Comparison of ENCODE assay signal across 9 mouse cellular contexts in the genomic region with DNA sequence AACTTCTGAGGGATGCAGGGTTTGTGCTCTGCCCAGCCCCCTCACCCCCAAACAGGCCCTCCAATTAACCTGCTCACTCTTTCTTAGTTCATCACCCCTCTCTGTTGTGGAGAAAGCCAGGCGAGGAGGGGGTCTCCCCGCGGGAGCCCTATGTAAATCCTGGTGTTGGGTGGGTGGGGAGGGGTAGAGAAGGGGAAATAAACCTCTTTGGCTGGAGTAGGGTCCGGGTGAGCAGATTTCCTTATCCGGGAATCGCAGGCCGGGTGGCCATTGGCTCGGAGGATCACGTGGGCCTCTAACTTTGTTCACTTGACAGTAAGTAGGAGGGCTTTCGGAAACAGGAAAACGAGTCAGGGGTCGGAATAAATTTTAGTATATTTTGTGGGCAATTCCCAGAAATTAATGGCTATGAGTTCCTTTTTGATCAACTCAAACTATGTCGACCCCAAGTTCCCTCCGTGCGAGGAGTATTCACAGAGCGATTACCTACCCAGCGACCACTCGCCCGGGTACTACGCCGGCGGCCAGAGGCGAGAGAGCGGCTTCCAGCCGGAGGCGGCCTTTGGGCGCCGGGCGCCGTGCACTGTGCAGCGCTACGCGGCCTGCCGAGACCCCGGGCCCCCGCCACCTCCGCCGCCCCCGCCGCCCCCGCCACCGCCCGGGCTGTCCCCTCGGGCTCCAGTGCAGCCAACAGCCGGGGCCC. TPM values are rescaled to one million over a fixed set of nuclear protein-coding genes. Genes with fewer than 3 reads are reported as not detected.
DNase-seq lines count a peak whose midpoint lies in the region; ATAC-seq and TF ChIP-seq lines count a peak whose summit lies in the region.
"Had no signal": no experiment of that assay in that cellular context is flagged by ENCODE, and none has a peak within 500 bp of the region (broad histone marks: within the 10 kb centered on the region; RNA-seq: fewer than 3 reads in every experiment).

No protein-coding gene starts in this region.

- H3K4me3 ChIP-seq in C2C12 (ENCODE audit: insufficient read depth, poor library complexity, severe bottlenecking): no peak overlapping the region
- H3K4me3 ChIP-seq in heart, adult 2 months: peak overlapping the region; percentile 51
- peak overlapping the region; percentile 92 for H3K4me3 ChIP-seq in kidney, adult 2 months (ENCODE audit: insufficient read depth, low read depth, low read length)
- peak overlapping the region; percentile 62 for H3K4me3 ChIP-seq in lung, embryonic 16.5 days (ENCODE audit: low read length)

- no peaks in the 10 kb centered on the region for H3K9me3 ChIP-seq in lung, embryonic 16.5 days (ENCODE audit: control insufficient read depth, low read length)

- ATAC-seq in lung, embryonic 16.5 days (ENCODE audit: low read depth): peak; percentile 84

- peak; percentile 84 for DNase-seq in adrenal gland, postnatal 25 days
- DNase-seq in heart, adult 2 months: peak; percentile 56 to 73
- DNase-seq in kidney, adult 2 months: peak; percentile 95
- peak; percentile 66 for DNase-seq in retina, embryonic 14.5 days (ENCODE audit: low spot score)
- no peak for DNase-seq in MN1 (ENCODE audit: low spot score)
- no peak for DNase-seq in left cerebral cortex, adult 18-20 months (ENCODE audit: low spot score in 2 of 2)

- H3K9ac ChIP-seq in heart, adult 2 months (ENCODE audit: low read depth, low read length): peak overlapping the region; percentile 49
- H3K9ac ChIP-seq in lung, embryonic 16.5 days (ENCODE audit: low read length): peak overlapping the region; percentile 87

- peak overlapping the region; percentile 74 for H3K27ac ChIP-seq in heart, adult 2 months
- peak overlapping the region; percentile 99 for H3K27ac ChIP-seq in kidney, adult 2 months (ENCODE audit: insufficient read depth, low read depth, low read length)
- peak overlapping the region; percentile 97 for H3K27ac ChIP-seq in lung, embryonic 16.5 days (ENCODE audit: low read length)

- peak overlapping the region; percentile 30 for H3ac ChIP-seq in C2C12 (ENCODE audit: control insufficient read depth, insufficient read length, low read depth)

- peak; percentile 42; the same call in 1 of the 2 replicates for TF ChIP-seq POLR2A in heart, adult 2 months (IDR thresholded peaks at IDR 0.05; ENCODE audit: insufficient read depth, low read depth, low read length)
- no peak for TF ChIP-seq POLR2A in kidney, adult 2 months (IDR thresholded peaks at IDR 0.05; ENCODE audit: low read depth, low read length)

- no peak for TF ChIP-seq EP300 in heart, adult 2 months (IDR thresholded peaks at IDR 0.05; ENCODE audit: insufficient read depth, low read depth, low read length)

- peaks cover 74% of the 10 kb centered on the region for H3K27me3 ChIP-seq in C2C12 (ENCODE audit: control insufficient read depth, insufficient read depth, insufficient read length)
- H3K27me3 ChIP-seq in heart, adult 2 months (ENCODE audit: control insufficient read depth, insufficient read depth, low read length): peaks cover 15% of the 10 kb centered on the region
- no peaks in the 10 kb centered on the region for H3K27me3 ChIP-seq in kidney, adult 2 months (replicated peaks; ENCODE audit: control insufficient read depth, insufficient read depth, low read length)
- peaks cover 32% of the 10 kb centered on the region for H3K27me3 ChIP-seq in lung, embryonic 16.5 days (ENCODE audit: control insufficient read depth, insufficient read depth, low read depth, low read length)

- no peaks in the 10 kb centered on the region for H3K79me2 ChIP-seq in C2C12 (ENCODE audit: control insufficient read depth, insufficient read depth)
- H3K79me2 ChIP-seq in heart, adult 2 months (replicated peaks; ENCODE audit: control insufficient read depth, insufficient read depth, low read length): no peaks in the 10 kb centered on the region

- H3K79me3 ChIP-seq in C2C12 (ENCODE audit: low read depth): no peaks in the 10 kb centered on the region

- intact Hi-C loops in heart, adult 2 months (cut with DNase I): no loop called here

- H3K36me3 ChIP-seq in C2C12 (ENCODE audit: control insufficient read depth, insufficient read depth): no peaks in the 10 kb centered on the region
- H3K36me3 ChIP-seq in heart, adult 2 months (ENCODE audit: control insufficient read depth, insufficient read depth, low read length): no peaks in the 10 kb centered on the region
- H3K36me3 ChIP-seq in kidney, adult 2 months (ENCODE audit: control insufficient read depth, insufficient read depth, low read length): peaks cover 1% of the 10 kb centered on the region; the same call in 1 of the 2 replicates
- H3K36me3 ChIP-seq in lung, embryonic 16.5 days (ENCODE audit: control insufficient read depth, insufficient read depth, low read length): no peaks in the 10 kb centered on the region

- H3K4me2 ChIP-seq in lung, embryonic 16.5 days (ENCODE audit: low read depth, low read length): peak overlapping the region; percentile 79

- WGBS in heart, adult 2 months: 2% methylated on average over 40 of the region's 45 CpGs
- under 1% methylated on average over 45 of the region's 45 CpGs for WGBS in kidney, adult 2 months
- 0% methylated on average over 39 of the region's 45 CpGs for WGBS in lung, embryonic 16.5 days

- no peak for TF ChIP-seq CTCF in C2C12 (IDR thresholded peaks at IDR 0.05; ENCODE audit: control insufficient read depth, insufficient read depth, insufficient read length)
- TF ChIP-seq CTCF in heart, adult 2 months (IDR thresholded peaks at IDR 0.05): no peak
- TF ChIP-seq CTCF in kidney, adult 2 months (conservative IDR thresholded peaks at IDR 0.05; ENCODE audit: insufficient read depth, insufficient read length, low read depth, low read length): no peak

- no peaks in the 10 kb centered on the region for H3K4me1 ChIP-seq in heart, adult 2 months (ENCODE audit: control insufficient read depth, insufficient read depth, low read length)
- H3K4me1 ChIP-seq in kidney, adult 2 months (ENCODE audit: control insufficient read depth, insufficient read depth, low read length): peaks cover 6% of the 10 kb centered on the region; the same call in 1 of the 2 replicates
- H3K4me1 ChIP-seq in lung, embryonic 16.5 days (replicated peaks; ENCODE audit: control insufficient read depth, insufficient read depth, low read length): no peaks in the 10 kb centered on the region

TF ChIP-seq in C2C12, 6 proteins besides CTCF, POLR2A, EP300 and RAD21:
- no peak for TF ChIP-seq USF1 (IDR thresholded peaks at IDR 0.05; ENCODE audit: low read depth)
- no peak for TF ChIP-seq FOSL1 (IDR thresholded peaks at IDR 0.05; ENCODE audit: insufficient read depth, low read length, poor library complexity, severe bottlenecking)
- no peak for TF ChIP-seq MYOG (IDR thresholded peaks at IDR 0.05; ENCODE audit: control insufficient read depth, extremely low read depth, insufficient read length)

RNA-seq across cellular contexts. Expression of a gene that starts 0.5 kb away (rescaled TPM):
- polyA plus RNA-seq in C2C12 (2012; fragmentation: generic; extraction: Trizol): 0.02 TPM
- 27.6 and 31.5 TPM in 2 replicates for total RNA-seq in adrenal gland, postnatal 25 days (2021)
- total RNA-seq in heart, adult 2 months (2021): under 1 TPM; 0.63 to 0.75 TPM
- polyA plus RNA-seq in heart, adult 2 months (2012; rRNA removed): 1.00 and 1.1 TPM in 2 replicates
- polyA plus RNA-seq in kidney, adult 2 months (2012; rRNA removed): 12.6 and 14.6 TPM in 2 replicates
- 3.4 TPM in 2 replicates for polyA plus RNA-seq in lung, embryonic 16.5 days (2015; fragmentation: Nextera tagmentation; extraction: Ambion mirVana)
- not detected for total RNA-seq in left cerebral cortex, adult 18-20 months (2021)
- polyA plus RNA-seq: cortical plate, adult 2 months had no signal

RNA-seq across cellular contexts. Expression of a gene that starts 4.6 kb away (rescaled TPM):
- not detected for polyA plus RNA-seq in C2C12 (2012; fragmentation: generic; extraction: Trizol)
- 33.0 and 40.1 TPM in 2 replicates for total RNA-seq in adrenal gland, postnatal 25 days (2021)
- total RNA-seq in heart, adult 2 months (2021): under 1 TPM; 0.23 to 0.30 TPM
- 0.64 and 0.82 TPM in 2 replicates for polyA plus RNA-seq in heart, adult 2 months (2012; rRNA removed)
- 10.1 and 14.1 TPM in 2 replicates for polyA plus RNA-seq in kidney, adult 2 months (2012; rRNA removed)
- polyA plus RNA-seq in lung, embryonic 16.5 days (2015; fragmentation: Nextera tagmentation; extraction: Ambion mirVana): 2.1 and 2.6 TPM in 2 replicates
- total RNA-seq in left cerebral cortex, adult 18-20 months (2021): not detected
- polyA plus RNA-seq: cortical plate, adult 2 months had no signal

RNA-seq across cellular contexts. Expression of a gene that starts 15.4 kb away (rescaled TPM):
- polyA plus RNA-seq in C2C12 (2012; fragmentation: generic; extraction: Trizol): not detected
- total RNA-seq in adrenal gland, postnatal 25 days (2021): 36.5 and 36.8 TPM in 2 replicates
- under 1 TPM in 1 of 2 experiments, not detected in 1; 0.18 TPM for total RNA-seq in heart, adult 2 months (2021)
- polyA plus RNA-seq in heart, adult 2 months (2012; rRNA removed): 0.20 and 0.23 TPM in 2 replicates
- 7.7 and 8.4 TPM in 2 replicates for polyA plus RNA-seq in kidney, adult 2 months (2012; rRNA removed)
- 39.2 and 46.6 TPM in 2 replicates for polyA plus RNA-seq in lung, embryonic 16.5 days (2015; fragmentation: Nextera tagmentation; extraction: Ambion mirVana)
- not detected for total RNA-seq in left cerebral cortex, adult 18-20 months (2021)
- polyA plus RNA-seq: cortical plate, adult 2 months had no signal

RNA-seq across cellular contexts. Expression of a gene that starts 26.2 kb away (rescaled TPM):
- polyA plus RNA-seq in C2C12 (2012; fragmentation: generic; extraction: Trizol): 0.05 TPM
- total RNA-seq in adrenal gland, postnatal 25 days (2021): 74.4 and 78.8 TPM in 2 replicates
- not detected for total RNA-seq in heart, adult 2 months (2021)
- not detected in 2 replicates for polyA plus RNA-seq in heart, adult 2 months (2012; rRNA removed)
- 62.7 and 67.9 TPM in 2 replicates for polyA plus RNA-seq in kidney, adult 2 months (2012; rRNA removed)
- polyA plus RNA-seq in lung, embryonic 16.5 days (2015; fragmentation: Nextera tagmentation; extraction: Ambion mirVana): 8.8 and 11.6 TPM in 2 replicates
- total RNA-seq in left cerebral cortex, adult 18-20 months (2021): not detected
- polyA plus RNA-seq: cortical plate, adult 2 months had no signal

RNA-seq across cellular contexts. Expression of a gene that starts 31.8 kb away (rescaled TPM):
- polyA plus RNA-seq in C2C12 (2012; fragmentation: generic; extraction: Trizol): not detected
- total RNA-seq in adrenal gland, postnatal 25 days (2021): 24.0 and 25.6 TPM in 2 replicates
- total RNA-seq in heart, adult 2 months (2021): under 1 TPM; 0.23 to 0.68 TPM
- polyA plus RNA-seq in heart, adult 2 months (2012; rRNA removed): 0.91 and 1.4 TPM in 2 replicates
- 22.8 and 28.4 TPM in 2 replicates for polyA plus RNA-seq in kidney, adult 2 months (2012; rRNA removed)
- polyA plus RNA-seq in lung, embryonic 16.5 days (2015; fragmentation: Nextera tagmentation; extraction: Ambion mirVana): 20.1 and 24.0 TPM in 2 replicates
- total RNA-seq in left cerebral cortex, adult 18-20 months (2021): not detected
- polyA plus RNA-seq: cortical plate, adult 2 months had no signal

Comparison
In these comparisons a context has a peak if more than half of its experiments do, and no peak if none do; other contexts are left out.
1. DNase-seq: peak in adrenal gland, postnatal 25 days (single experiment), heart, adult 2 months (2 of 2), kidney, adult 2 months (single experiment) and retina, embryonic 14.5 days (single experiment); none in MN1 (single experiment) and left cerebral cortex, adult 18-20 months (0 of 2).
2. Peak in every context shown above with its lines, with median percentiles within 50 percentile points of each other: H3K27ac ChIP-seq.